Mouse (Mus musculus) liver, postnatal 0 days (tissue): ENCODE data around the gene Il10.

ENCODE experiments used
- CTCF ChIP-seq: sonication (generic); IDR thresholded peaks from 2 replicates; pipeline ENCODE4 v1.5.1; 2016; ENCODE audit warnings: antibody characterized with exemption, low read depth
- EP300 ChIP-seq: IDR thresholded peaks from 2 replicates; pipeline ENCODE4 v1.6.1; 2016; ENCODE audit warnings: antibody characterized with exemption, low read depth, mild to moderate bottlenecking

GRCm38 (mm10) chr1:131031267-131031666 is 11.6 kb downstream of the Il10 start:
- TF ChIP-seq CTCF, result no peak
- no peak for TF ChIP-seq EP300
